ENCODE assay signal across 11 mouse cellular contexts in the genomic region with DNA sequence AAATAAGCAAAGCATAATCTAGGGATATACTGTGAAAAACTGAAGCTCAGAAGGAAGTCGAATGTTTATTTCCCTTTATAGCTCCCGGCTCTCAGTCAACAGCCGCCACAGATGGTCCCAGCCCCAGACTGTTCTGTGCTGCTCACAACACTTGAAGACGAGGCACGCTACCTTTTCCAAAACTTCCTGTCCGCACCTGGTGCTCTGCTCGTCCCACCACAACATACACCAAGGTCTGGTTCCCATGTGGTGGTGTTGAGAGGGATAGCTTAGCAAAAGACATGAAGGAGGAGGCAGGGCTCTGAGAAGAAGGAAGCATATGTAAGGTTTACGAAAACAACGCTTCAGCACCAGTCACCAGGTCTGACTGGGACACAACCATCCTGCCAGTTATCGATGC.
DNase-seq lines count a peak whose midpoint lies in the region; ATAC-seq and TF ChIP-seq lines count a peak whose summit lies in the region.
"Had no signal": no experiment of that assay in that cellular context is flagged by ENCODE, and none has a peak within 500 bp of the region (broad histone marks: within the 10 kb centered on the region; RNA-seq: fewer than 3 reads in every experiment).

No protein-coding gene starts in this region.

- TF ChIP-seq POLR2A in heart, adult 2 months (IDR thresholded peaks at IDR 0.05; ENCODE audit: insufficient read depth, low read depth, low read length), result no peak

- intact Hi-C loops in heart, adult 2 months (cut with DNase I), result no loop called here
- intact Hi-C loops in left cerebral cortex, postnatal 25 days (cut with DNase I), result loop anchor here (5.0 kb wide), 2 partner anchors 68 to 173 kb away; no protein-coding TSS in a partner anchor

- H3K79me2 ChIP-seq in heart, adult 2 months (replicated peaks; ENCODE audit: control insufficient read depth, insufficient read depth, low read length), result no peaks in the 10 kb centered on the region

- ATAC-seq in heart, embryonic 16.5 days (replicated peaks; ENCODE audit: extremely low read depth, insufficient read depth, low FRiP score), result no peak

- no peaks in the 10 kb centered on the region for H3K4me1 ChIP-seq in heart, embryonic 16.5 days (ENCODE audit: control insufficient read depth, insufficient read depth, low read length)
- no peaks in the 10 kb centered on the region for H3K4me1 ChIP-seq in heart, adult 2 months (ENCODE audit: control insufficient read depth, insufficient read depth, low read length)
- H3K4me1 ChIP-seq: hindbrain, embryonic 12.5 days had no signal

- TF ChIP-seq EP300 in heart, adult 2 months (IDR thresholded peaks at IDR 0.05; ENCODE audit: insufficient read depth, low read depth, low read length), result no peak

- no peaks in the 10 kb centered on the region for H3K9me3 ChIP-seq in heart, embryonic 16.5 days (replicated peaks; ENCODE audit: control insufficient read depth, low read length)
- H3K9me3 ChIP-seq: hindbrain, embryonic 12.5 days had no signal

- DNase-seq in heart, adult 2 months, result no peak
- peak; percentile 79 for DNase-seq in brain, adult 2 months (ENCODE audit: low read depth, low spot score)
- DNase-seq in cerebellum, adult 9-10 months, result peak; percentile 36
- DNase-seq in left cerebral cortex, postnatal 25 days (ENCODE audit: low spot score in 2 of 2), result peak; percentile 55 to 78
- DNase-seq in urinary bladder, postnatal 14 days (ENCODE audit: low spot score), result no peak
- DNase-seq in adrenal gland, adult 18-20 months (ENCODE audit: low spot score in 2 of 2), result no peak
- DNase-seq: adrenal gland, postnatal 10 days; gastrocnemius, postnatal 25 days; kidney, postnatal 25 days had no signal

- no peaks in the 10 kb centered on the region for H3K36me3 ChIP-seq in heart, embryonic 16.5 days (ENCODE audit: control insufficient read depth, insufficient read depth)
- H3K36me3 ChIP-seq in heart, adult 2 months (ENCODE audit: control insufficient read depth, insufficient read depth, low read length), result no peaks in the 10 kb centered on the region
- H3K36me3 ChIP-seq: hindbrain, embryonic 12.5 days had no signal

- no peaks in the 10 kb centered on the region for H3K27me3 ChIP-seq in heart, embryonic 16.5 days (ENCODE audit: control insufficient read depth, insufficient read depth, low read length)
- no peaks in the 10 kb centered on the region for H3K27me3 ChIP-seq in heart, adult 2 months (ENCODE audit: control insufficient read depth, insufficient read depth, low read length)
- H3K27me3 ChIP-seq: hindbrain, embryonic 12.5 days had no signal

- no peak for TF ChIP-seq CTCF in heart, adult 2 months (IDR thresholded peaks at IDR 0.05)

- WGBS in heart, embryonic 16.5 days, result 58% methylated on average over 10 of the region's 10 CpGs
- 53% methylated on average over 10 of the region's 10 CpGs for WGBS in heart, adult 2 months

- no peak overlapping the region for H3K4me3 ChIP-seq in heart, embryonic 16.5 days (ENCODE audit: low read length)
- no peak overlapping the region for H3K4me3 ChIP-seq in heart, adult 2 months
- H3K4me3 ChIP-seq: hindbrain, embryonic 12.5 days had no signal

- peak overlapping the region; percentile 7; the same call in 1 of the 2 replicates for H3K4me2 ChIP-seq in heart, embryonic 16.5 days (ENCODE audit: low read depth, low read length)
- H3K4me2 ChIP-seq: hindbrain, embryonic 12.5 days had no signal

- no peak overlapping the region for H3K27ac ChIP-seq in heart, embryonic 16.5 days (ENCODE audit: low read length)
- H3K27ac ChIP-seq in heart, adult 2 months, result no peak overlapping the region
- H3K27ac ChIP-seq: hindbrain, embryonic 12.5 days had no signal

- H3K9ac ChIP-seq in heart, embryonic 16.5 days (ENCODE audit: low read length), result no peak overlapping the region
- no peak overlapping the region for H3K9ac ChIP-seq in heart, adult 2 months (ENCODE audit: low read depth, low read length)
- H3K9ac ChIP-seq: hindbrain, embryonic 12.5 days had no signal

Comparison
In these comparisons a context has a peak if more than half of its experiments do, and no peak if none do; other contexts are left out.
1. DNase-seq: peak in brain, adult 2 months (single experiment), cerebellum, adult 9-10 months (single experiment) and left cerebral cortex, postnatal 25 days (2 of 2); none in heart, adult 2 months (0 of 2), urinary bladder, postnatal 14 days (single experiment) and adrenal gland, adult 18-20 months (0 of 2).